Mouse (Mus musculus) G1E-ER4 (cell line): ENCODE data around the gene Mfsd12. TPM values are rescaled to one million over a fixed set of nuclear protein-coding genes. Genes with fewer than 3 reads are reported as not detected.

Experiments
- GATA1 ChIP-seq: IDR thresholded peaks from one replicate; pipeline ENCODE4 v1.8.0; 2012; ENCODE audit warnings: low read length, inconsistent platforms
- polyA plus RNA-seq: library from polyadenylated mRNA; stranded (reverse); fragments of >175 nt; gene quantifications from 2 replicates; pipeline ENCODE4 v1.2.3, GENCODE M21; 2012

Gene Mfsd12
- polyA plus RNA-seq, 1 experiment: 39.2 TPM

- TF ChIP-seq GATA1: no peak
These were observed 14.4 kb upstream of the Mfsd12 start, which contains the start of gene Gipc3 for GRCm38 (mm10) chr10:81342686-81343505. Gipc3 (minus strand) TSS chr10:81343266.

- TF ChIP-seq GATA1: no peak
These were observed 12.7 kb upstream of the Mfsd12 start for GRCm38 (mm10) chr10:81344421-81345161.

GRCm38 (mm10) chr10:81345162-81345534, 12.1 kb upstream of the Mfsd12 start:
- TF ChIP-seq GATA1: no peak

DNA sequence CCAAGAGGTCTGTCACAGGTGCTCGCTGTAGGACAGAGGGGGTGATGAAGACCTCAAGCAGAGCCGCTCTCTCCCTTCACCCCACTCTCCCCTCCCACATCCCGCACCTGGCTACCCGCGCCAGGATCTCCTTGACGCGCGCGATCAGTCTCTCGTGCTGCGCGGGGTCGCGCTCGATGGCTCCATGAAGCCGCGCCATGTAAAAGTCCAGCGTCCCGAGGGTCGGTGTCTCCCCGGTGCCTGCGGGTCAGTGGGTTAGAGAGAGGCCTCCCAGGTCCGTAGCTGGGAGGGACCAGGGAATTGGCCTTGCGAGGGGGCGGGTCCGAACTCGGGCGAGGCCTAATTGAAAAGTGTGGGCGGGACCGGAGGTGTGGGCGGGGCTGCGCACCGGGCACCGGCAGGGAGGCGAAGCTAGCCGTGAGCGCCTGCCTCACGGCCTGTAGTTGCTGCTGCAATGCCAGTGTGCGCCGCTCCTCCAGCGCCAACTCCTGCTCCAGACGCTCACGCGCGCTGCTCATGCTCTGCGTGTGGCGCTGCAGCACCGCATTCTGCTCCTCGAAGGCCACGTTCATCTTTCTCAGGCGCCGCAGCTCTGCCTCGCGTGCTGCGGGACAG, 10.7 kb upstream of the Mfsd12 start:
- TF ChIP-seq GATA1: no peak

- TF ChIP-seq GATA1: no peak
These were observed 8.1 kb upstream of the Mfsd12 start for GRCm38 (mm10) chr10:81349146-81349545.

- TF ChIP-seq GATA1: no peak
These were observed 7.3 kb upstream of the Mfsd12 start for GRCm38 (mm10) chr10:81349961-81350350.

DNA sequence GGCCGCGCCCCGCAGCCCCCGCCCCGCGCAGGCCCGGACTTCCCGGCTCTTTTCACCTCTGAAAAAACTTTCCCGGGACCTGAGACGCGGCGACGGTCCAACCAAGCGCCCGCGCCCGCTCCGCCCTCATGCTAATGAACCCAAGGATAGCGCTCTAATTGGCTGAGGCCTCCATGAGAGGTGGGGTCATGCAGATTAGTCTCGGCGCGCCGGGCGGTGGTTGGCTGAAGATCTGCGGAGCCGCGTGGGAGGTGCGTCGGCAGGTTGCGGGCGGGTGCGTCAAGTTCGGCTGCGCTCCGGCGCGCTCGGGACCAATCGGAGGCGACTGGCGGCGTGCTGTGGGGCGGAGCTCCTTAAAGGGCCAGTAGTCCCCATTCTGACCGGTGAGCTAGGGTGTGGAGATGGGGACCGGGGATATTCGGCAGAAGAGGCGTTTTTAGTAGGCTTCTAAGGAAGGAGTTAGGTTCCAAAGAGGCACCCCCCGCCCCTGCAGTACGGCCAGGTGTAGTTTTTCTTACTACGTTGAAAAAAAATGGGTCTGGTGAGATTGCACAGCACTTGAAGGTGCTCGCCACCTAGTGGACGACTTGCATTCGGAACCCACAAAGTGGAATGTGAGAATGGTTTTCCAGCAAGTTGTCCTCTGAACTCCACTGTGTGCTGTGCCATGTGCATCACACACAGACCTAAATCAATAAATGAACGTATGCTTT, 6.8 kb upstream of the Mfsd12 start, which contains the start of gene Hmg20b:
Gene Hmg20b (minus strand): TSS at position 130 of the 713 bp plus-strand sequence.
- TF ChIP-seq GATA1: no peak

DNA sequence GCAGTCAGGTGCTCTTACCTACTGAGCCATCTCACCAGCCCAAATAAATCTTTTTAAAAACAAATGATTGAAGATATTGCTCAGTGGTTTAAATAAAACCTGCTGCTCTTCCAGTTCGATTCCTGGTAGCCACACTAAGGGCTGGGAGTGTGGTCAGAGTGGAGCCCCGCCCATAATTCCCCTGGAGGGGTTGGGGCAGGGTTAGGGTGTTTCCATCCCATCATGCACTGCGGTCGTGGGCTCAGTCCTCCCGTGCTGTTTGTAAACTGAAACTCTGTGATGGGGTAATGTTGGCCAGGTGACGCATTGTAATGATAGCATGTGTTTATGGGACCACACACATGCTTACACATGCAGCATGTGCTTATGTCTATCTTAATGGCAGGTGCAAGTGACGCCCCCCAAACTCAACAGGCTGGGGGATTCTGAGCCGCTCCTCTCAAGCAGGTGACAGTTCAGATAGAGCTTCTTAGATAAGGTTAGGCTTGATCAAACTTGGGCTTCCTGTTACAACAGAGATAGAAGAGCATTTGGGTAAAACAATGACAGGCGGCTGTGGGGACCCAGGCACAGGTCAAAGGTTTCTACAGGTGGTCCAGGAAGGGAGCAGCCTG, 5.5 kb upstream of the Mfsd12 start:
- TF ChIP-seq GATA1: no peak

GRCm38 (mm10) chr10:81354738-81355477, 2.4 kb upstream of the Mfsd12 start:
- no peak for TF ChIP-seq GATA1

GRCm38 (mm10) chr10:81355533-81355932, 1.8 kb upstream of the Mfsd12 start:
- TF ChIP-seq GATA1: no peak

DNA sequence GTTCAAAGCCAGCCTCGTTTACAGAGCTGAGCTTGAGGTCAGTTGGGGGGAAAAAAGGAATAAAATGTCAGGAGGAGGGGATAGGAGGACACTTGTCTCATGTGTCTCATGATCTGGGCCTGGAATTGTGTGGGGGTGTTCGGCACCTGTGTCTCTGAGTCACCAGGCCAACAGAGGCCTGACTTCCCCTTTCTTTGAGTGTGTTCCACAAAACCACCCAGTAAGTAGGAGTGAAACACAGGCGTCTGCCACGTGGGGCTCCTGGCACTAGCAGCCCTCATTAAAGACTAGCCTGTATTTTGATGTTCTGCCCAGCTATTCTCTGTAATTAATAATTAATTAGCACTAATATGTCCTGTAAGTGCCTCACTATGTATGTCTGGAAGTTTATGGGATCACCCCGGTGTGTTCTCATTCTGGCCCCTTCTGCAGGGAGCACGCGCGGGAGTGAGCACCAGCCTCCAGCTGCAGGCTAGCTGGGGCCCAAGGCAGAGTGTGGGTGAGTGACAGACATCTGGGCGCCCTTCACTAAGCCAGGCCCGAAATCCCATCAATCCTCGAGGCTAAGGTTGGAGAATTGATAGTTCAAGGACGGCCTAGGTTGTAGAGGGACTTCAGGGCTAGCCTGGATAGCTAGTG, 820 bp upstream of the Mfsd12 start:
- TF ChIP-seq GATA1: no peak

DNA sequence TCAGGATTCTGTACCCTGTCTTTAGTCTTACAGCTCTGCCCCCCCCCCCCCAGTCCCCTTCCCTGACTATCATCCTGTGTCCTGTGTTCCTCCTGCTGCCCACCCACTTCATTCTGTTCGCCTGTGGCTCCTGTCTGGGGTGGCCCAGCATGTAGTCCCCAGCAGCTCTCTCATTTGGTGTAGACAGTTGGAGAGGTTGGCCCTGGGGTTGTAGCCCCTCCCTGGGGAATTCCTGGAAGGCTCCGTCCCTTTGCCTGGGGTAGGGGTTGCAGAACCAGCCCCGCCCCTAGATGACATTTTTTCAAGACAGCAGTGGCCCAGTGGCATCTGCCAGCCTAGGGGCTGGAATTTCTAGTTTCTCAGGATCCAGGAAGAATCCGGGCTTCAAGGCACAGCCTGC, 918 bp downstream of the Mfsd12 start:
- TF ChIP-seq GATA1: no peak

GRCm38 (mm10) chr10:81358841-81359240, 1.6 kb downstream of the Mfsd12 start:
- no peak for TF ChIP-seq GATA1

DNA sequence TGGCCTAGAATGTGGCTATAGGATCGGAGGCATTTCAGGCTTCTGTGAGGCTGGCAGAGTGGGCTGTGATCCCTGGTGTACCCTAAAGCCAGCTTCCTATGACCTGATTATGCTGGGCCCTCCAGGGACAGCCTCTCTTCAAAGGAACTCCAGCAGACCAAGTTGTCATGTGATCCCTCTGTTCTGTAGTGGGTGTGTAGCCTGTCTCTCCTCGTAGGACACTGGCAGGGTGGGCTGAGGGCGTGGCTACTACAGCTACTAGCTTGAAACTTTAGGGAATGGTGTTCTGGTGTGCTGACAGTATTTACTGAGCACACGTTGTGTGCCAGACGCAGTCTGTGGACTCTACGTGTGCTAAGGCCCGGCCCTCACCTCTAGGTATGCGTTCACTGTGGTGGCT, 3.4 kb downstream of the Mfsd12 start:
- TF ChIP-seq GATA1: no peak
